Mouse (Mus musculus): ENCODE measurements at regions not wholly inside any gene's neighbourhood (a gene's known extent, or its start where the extent isn't known, plus 50 kb on each side); places are given as distances from the start of the nearest gene placed in this dataset.

- DNase-seq (ENCODE audit: extremely low read depth) = peak; percentile 68
- no peak overlapping the region for H3K9ac ChIP-seq (ENCODE audit: insufficient read depth, low read depth)
- dilution Hi-C loops (cut with MboI; ENCODE audit: extremely low pct_ligation_motif_present, extremely low pct_unique_long_range_greater_than_20kb, low sequenced_read_pairs) (no loop called here), in situ Hi-C loops (cut with MboI; ENCODE audit: low pct_ligation_motif_present, low pct_unique_long_range_greater_than_20kb, low sequenced_read_pairs) (loop anchor here (10.0 kb wide), 1 partner anchor 162 kb away; no protein-coding TSS in a partner anchor)
- no peaks in the 10 kb centered on the region for H3K27me3 ChIP-seq (replicated peaks)
- H3K4me3 ChIP-seq (replicated peaks in 1 of 3; ENCODE audit: low read depth in 2 of 3, low read length in 2 of 3, poor library complexity in 1 of 3) = no peak overlapping the region
- TF ChIP-seq UBTF (IDR thresholded peaks at IDR 0.05; ENCODE audit: low read depth, low read length) (0 out of 2 replicates have a peak, but pooled peaks have one; percentile 25), EP300 (IDR thresholded peaks at IDR 0.05; ENCODE audit: low read length) (no peak), RAD21 (IDR thresholded peaks at IDR 0.05; ENCODE audit: low read depth, low read length) (peak; percentile 12), CTCF (conservative IDR thresholded peaks at IDR 0.05 in 1 of 2, IDR thresholded peaks at IDR 0.05 in 1 of 2; ENCODE audit: low read depth in 2 of 2, low read length in 2 of 2) (peak in 1 of 2 experiments; percentile 39; a peak in 2 of 4 replicates), BHLHE40 (IDR thresholded peaks at IDR 0.05; ENCODE audit: low read depth, low read length) (peak; percentile 93), MAX (IDR thresholded peaks at IDR 0.05; ENCODE audit: low read length) (peak; percentile 26; the same call in 1 of the 2 replicates)
- H3K4me1 ChIP-seq (ENCODE audit: control insufficient read depth in 1 of 2, insufficient read depth in 2 of 2) = peaks cover 38 to 98% of the 10 kb centered on the region in 2 experiments
- H3K4me2 ChIP-seq (ENCODE audit: insufficient read depth, low read depth, poor library complexity, severe bottlenecking) = no peak overlapping the region
- H3K36me3 ChIP-seq (replicated peaks in 1 of 2; ENCODE audit: control insufficient read depth in 1 of 2, insufficient read depth in 1 of 2, low read length in 1 of 2) = peaks cover 5 to 11% of the 10 kb centered on the region in 2 experiments
- H3K27ac ChIP-seq (ENCODE audit: insufficient read depth, low read depth) = no peak overlapping the region
- no peaks in the 10 kb centered on the region for H3K79me2 ChIP-seq (replicated peaks; ENCODE audit: control insufficient read depth, extremely low read depth, insufficient read depth, poor library complexity, severe bottlenecking)
- H3K9me3 ChIP-seq (replicated peaks; ENCODE audit: low read length) = peaks cover 2% of the 10 kb centered on the region
Observed at GRCm38 (mm10) chr2:128412974-128413373, 178.0 kb upstream of the Spdye4c start.

DNA sequence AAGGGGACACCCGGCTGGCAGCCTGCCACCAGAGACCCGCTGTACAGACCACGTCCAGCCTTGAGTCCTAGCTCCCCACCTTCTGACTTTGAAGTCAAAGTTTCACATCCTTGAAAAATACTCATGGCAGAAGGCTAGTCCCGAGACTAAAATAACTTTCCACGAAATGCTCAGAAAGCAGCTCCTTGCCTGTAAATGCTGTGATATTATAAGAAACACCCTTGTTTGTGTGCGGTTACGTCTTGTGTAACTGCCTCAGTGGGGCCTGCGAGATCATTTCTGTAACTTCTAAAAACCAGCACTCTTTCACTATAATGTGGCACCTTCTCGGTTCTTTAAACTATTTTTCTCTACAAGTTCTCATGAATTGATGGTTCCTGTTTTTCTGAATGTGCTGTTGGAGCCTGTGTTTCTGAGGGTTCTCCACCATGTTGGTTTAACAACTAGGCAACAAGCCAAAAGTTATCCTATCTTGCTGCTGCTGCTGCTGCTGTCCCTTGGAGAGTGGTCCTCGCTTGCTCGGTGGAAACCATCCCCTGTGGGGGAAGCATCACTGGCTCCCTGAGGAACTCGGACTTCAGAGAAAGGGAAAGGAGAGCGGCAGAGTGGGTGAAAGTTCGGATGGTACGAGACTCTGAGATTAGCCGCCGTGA, 176.3 kb upstream of the Spdye4c start:
- H3K27ac ChIP-seq (ENCODE audit: insufficient read depth, low read depth) = no peak overlapping the region; the same call in 1 of the 2 replicates
- H3K4me1 ChIP-seq (ENCODE audit: control insufficient read depth in 1 of 2, insufficient read depth in 2 of 2) = peaks cover 47 to 97% of the 10 kb centered on the region in 2 experiments
- TF ChIP-seq MXI1 (IDR thresholded peaks at IDR 0.05; ENCODE audit: low read depth, low read length) = peak; percentile 53; the same call in 1 of the 2 replicates
- TF ChIP-seq HCFC1 (IDR thresholded peaks at IDR 0.05; ENCODE audit: low read depth, low read length) = no peak; the same call in 1 of the 2 replicates
- TF ChIP-seq IRF4 (IDR thresholded peaks at IDR 0.05; ENCODE audit: low read depth, low read length) = peak; percentile 94
- 0 out of 2 replicates have a peak, but pooled peaks have one; percentile 4 for TF ChIP-seq ELF1 (IDR thresholded peaks at IDR 0.05; ENCODE audit: low read depth, low read length)
- peak; percentile 91 for TF ChIP-seq EP300 (IDR thresholded peaks at IDR 0.05; ENCODE audit: low read length)
- peak; percentile 83 for TF ChIP-seq RCOR1 (conservative IDR thresholded peaks at IDR 0.05; ENCODE audit: low read depth, low read length)
- TF ChIP-seq USF2 (conservative IDR thresholded peaks at IDR 0.05; ENCODE audit: low read depth, low read length) = no peak
- TF ChIP-seq POLR2A (IDR thresholded peaks at IDR 0.05; ENCODE audit: low read depth, low read length) = no peak
- TF ChIP-seq USF1 (IDR thresholded peaks at IDR 0.05; ENCODE audit: low read depth, low read length) = no peak
- no peak for TF ChIP-seq UBTF (IDR thresholded peaks at IDR 0.05; ENCODE audit: low read depth, low read length)
- TF ChIP-seq MYC (IDR thresholded peaks at IDR 0.05; ENCODE audit: low read depth, low read length) = no peak
- no peak for TF ChIP-seq GABPA (IDR thresholded peaks at IDR 0.05; ENCODE audit: insufficient replicate concordance, low read depth, low read length)
- peak; percentile 85 for TF ChIP-seq BHLHE40 (IDR thresholded peaks at IDR 0.05; ENCODE audit: low read depth, low read length)
- 0 out of 2 replicates have a peak, but pooled peaks have one; percentile 49 for TF ChIP-seq CHD1 (IDR thresholded peaks at IDR 0.05; ENCODE audit: low read depth, low read length)
- peak; percentile 88 for TF ChIP-seq ETS1 (conservative IDR thresholded peaks at IDR 0.05; ENCODE audit: low read depth, low read length)
- no peak for TF ChIP-seq POLR2AphosphoS2 (IDR thresholded peaks at IDR 0.05; ENCODE audit: low read depth, low read length)
- TF ChIP-seq SIN3A (IDR thresholded peaks at IDR 0.05; ENCODE audit: low read length) = peak; percentile 82
- peak; percentile 60; the same call in 1 of the 2 replicates for TF ChIP-seq CHD2 (IDR thresholded peaks at IDR 0.05; ENCODE audit: low read length)
- TF ChIP-seq PAX5 (IDR thresholded peaks at IDR 0.05; ENCODE audit: low read length) = no peak
- TF ChIP-seq ZC3H11A (IDR thresholded peaks at IDR 0.05; ENCODE audit: low read depth, low read length) = no peak
- peak; percentile 83 for TF ChIP-seq TCF12 (IDR thresholded peaks at IDR 0.05; ENCODE audit: low read depth, low read length)
- TF ChIP-seq TBP (conservative IDR thresholded peaks at IDR 0.05; ENCODE audit: low read depth, low read length) = no peak
- TF ChIP-seq ZKSCAN1 (IDR thresholded peaks at IDR 0.05; ENCODE audit: borderline replicate concordance, low read depth, low read length) = no peak
- peak; percentile 43; the same call in 1 of the 2 replicates for TF ChIP-seq JUN (IDR thresholded peaks at IDR 0.05; ENCODE audit: insufficient read depth, low read depth, low read length)
- no peak for TF ChIP-seq NELFE (IDR thresholded peaks at IDR 0.05; ENCODE audit: low read depth, low read length)
- TF ChIP-seq MEF2A (IDR thresholded peaks at IDR 0.05; ENCODE audit: borderline replicate concordance, low read depth, low read length) = peak; percentile 96
- no peak for TF ChIP-seq E2F4 (IDR thresholded peaks at IDR 0.05; ENCODE audit: insufficient replicate concordance, low read depth, low read length)
- no peak for TF ChIP-seq NRF1 (IDR thresholded peaks at IDR 0.05; ENCODE audit: low read depth, low read length)

More for the DNA sequence above, 176.3 kb upstream of the Spdye4c start:
- dilution Hi-C loops (cut with MboI; ENCODE audit: extremely low pct_ligation_motif_present, extremely low pct_unique_long_range_greater_than_20kb, low sequenced_read_pairs) = no loop called here
- peak; percentile 54 for DNase-seq (ENCODE audit: extremely low read depth)
- Histone ChIP-seq H3K9me3 (replicated peaks; ENCODE audit: low read length) (peaks cover 2% of the 10 kb centered on the region), H3K9ac (ENCODE audit: insufficient read depth, low read depth) (no peak overlapping the region), H3K4me2 (ENCODE audit: insufficient read depth, low read depth, poor library complexity, severe bottlenecking) (peak overlapping the region; percentile 58), H3K79me2 (replicated peaks; ENCODE audit: control insufficient read depth, extremely low read depth, insufficient read depth, poor library complexity, severe bottlenecking) (0 out of 2 replicates have a peak, but pooled peaks cover 3% of the 10 kb centered on the region), H3K27me3 (replicated peaks) (no peaks in the 10 kb centered on the region), H3K36me3 (replicated peaks in 1 of 2; ENCODE audit: control insufficient read depth in 1 of 2, insufficient read depth in 1 of 2, low read length in 1 of 2) (peaks cover 2 to 13% of the 10 kb centered on the region in 2 experiments), H3K4me3 (replicated peaks in 1 of 3; ENCODE audit: low read depth in 2 of 3, low read length in 2 of 3, poor library complexity in 1 of 3) (no peak overlapping the region)
- in situ Hi-C loops (cut with MboI; ENCODE audit: low pct_ligation_motif_present, low pct_unique_long_range_greater_than_20kb, low sequenced_read_pairs) = loop anchor here (10.0 kb wide), 1 partner anchor 160 kb away; no protein-coding TSS in a partner anchor

Data from CH12.LX (cell line).